Mouse (Mus musculus) liver, embryonic 14.5 days (tissue): ENCODE measurements around the gene Alg2. TPM values are rescaled to one million over a fixed set of nuclear protein-coding genes. Genes with fewer than 3 reads are reported as not detected.
A peak's percentile ranks its signal among the peaks of the same experiment; 100 is the strongest.

Source experiments
- ATAC-seq: fragments of 200-750 bp; cut with Nextera tagmentation; 2 replicates; pipeline ENCODE4 v1.8.0; 2017; ENCODE audit warnings: moderate number of reproducible peaks, mild to moderate bottlenecking, moderate library complexity; ENCODE audit not compliant: insufficient read depth
- DNase-seq, 3 experiments: peaks; one replicate each; pipeline ENCODE4 v3.0.0-alpha.2; 2012 to 2013; ENCODE audit warnings: low read depth in 3 of 3, low spot score in 3 of 3
- H3K27ac ChIP-seq: fragments of 300-500 bp; sonication (generic); 2 replicates; pipeline ENCODE4 v1.5.1; 2014; ENCODE audit warnings: moderate library complexity, mild to moderate bottlenecking, control low read depth, inconsistent platforms
- H3K27me3 ChIP-seq: fragments of 300-500 bp; sonication (generic); 2 replicates; pipeline ENCODE4 v1.6.1; 2014; ENCODE audit warnings: mild to moderate bottlenecking, low read length, moderate library complexity; ENCODE audit not compliant: control insufficient read depth, insufficient read depth
- H3K36me3 ChIP-seq: fragments of 300-500 bp; sonication (generic); replicated peaks from 2 replicates; pipeline ENCODE4 v1.6.1; 2014; ENCODE audit warnings: low read depth; ENCODE audit not compliant: control insufficient read depth, insufficient read depth
- H3K4me1 ChIP-seq, 2 experiments: fragments of 200-500 bp in 1 of 2; fragments of 300-500 bp in 1 of 2; sonication (generic) in 1 of 2; replicated peaks; 2 replicates each; pipeline ENCODE4 v1.6.1; 2012 to 2014; ENCODE audit warnings: antibody characterized with exemption in 1 of 2, inconsistent platforms in 1 of 2, low read length in 1 of 2; ENCODE audit not compliant: control insufficient read depth in 2 of 2, insufficient read depth in 2 of 2
- H3K4me2 ChIP-seq: fragments of 300-500 bp; sonication (generic); 2 replicates; pipeline ENCODE4 v1.6.1; 2014; ENCODE audit warnings: low read depth, mild to moderate bottlenecking, control low read depth, moderate library complexity
- H3K4me3 ChIP-seq, 2 experiments: fragments of 200-500 bp in 1 of 2; fragments of 300-500 bp in 1 of 2; sonication (generic) in 1 of 2; 2 replicates each; pipeline ENCODE4 v1.5.1; 2012 to 2014; ENCODE audit warnings: low read depth in 2 of 2, low read length in 2 of 2, mild to moderate bottlenecking in 2 of 2, control low read depth in 1 of 2, inconsistent platforms in 1 of 2, moderate library complexity in 1 of 2; ENCODE audit not compliant: insufficient read depth in 1 of 2
- H3K9ac ChIP-seq: fragments of 300-500 bp; sonication (generic); replicated peaks from 2 replicates; pipeline ENCODE4 v1.6.1; 2014; ENCODE audit warnings: mild to moderate bottlenecking, control low read depth, moderate library complexity
- H3K9me3 ChIP-seq: fragments of 300-500 bp; sonication (generic); 2 replicates; pipeline ENCODE4 v1.6.1; 2016; ENCODE audit warnings: low read length, mixed read lengths; ENCODE audit not compliant: control insufficient read depth
- CTCF ChIP-seq: IDR thresholded peaks from 2 replicates; pipeline ENCODE4 v1.5.1; 2016; ENCODE audit warnings: antibody characterized with exemption, low read depth, control low read depth
- EP300 ChIP-seq: IDR thresholded peaks from 2 replicates; pipeline ENCODE4 v1.6.1; 2016; ENCODE audit warnings: antibody characterized with exemption, low read depth
- WGBS: fragments of 180-500 bp; shearing (Covaris S2); extraction: QIAGEN DNeasy Blood & Tissue Kit; methylation state at CpG from one replicate; pipeline ENCODE4 v1.1.7; 2014; ENCODE audit not compliant: insufficient replicate concordance; 5-methylcytosine and 5-hydroxymethylcytosine counted together
- polyA plus RNA-seq, 2 experiments: library from polyadenylated mRNA; depleted of rRNA in 1 of 2; stranded (reverse) in 1 of 2; unstranded in 1 of 2; fragments of >200 nt; fragmentation: Nextera tagmentation in 1 of 2; extraction: Ambion mirVana in 1 of 2; gene quantifications; 2 replicates each; pipeline versions ENCODE4 v1.2.1 to v1.2.3; 2012 to 2014

Gene Alg2
- polyA plus RNA-seq, 2 experiments, result 5.9 to 12.0 TPM

DNA sequence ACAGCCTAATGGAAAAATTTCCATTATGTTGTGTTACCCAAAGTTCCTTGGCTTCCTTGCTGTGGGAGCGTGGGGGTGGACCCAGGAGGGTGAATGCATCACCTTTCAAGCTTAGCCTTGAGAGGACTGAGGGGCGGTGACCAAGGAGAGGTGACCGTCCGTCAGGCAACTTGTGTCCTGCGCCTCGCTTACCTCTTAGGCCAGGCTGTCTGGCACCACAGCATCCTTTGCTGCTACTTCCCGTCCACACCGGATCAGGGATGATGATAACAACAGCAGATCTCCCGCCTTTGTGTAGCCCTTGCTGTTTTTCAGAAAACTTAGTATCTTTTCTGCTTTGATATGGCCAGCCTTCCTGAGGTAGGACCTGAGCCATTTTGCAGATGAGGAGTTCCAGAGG, 6.4 kb upstream of the Alg2 start:
- Histone ChIP-seq H3K36me3 (peaks cover 16% of the 10 kb centered on the region), H3K27me3 (no peaks in the 10 kb centered on the region), H3K27ac (no peak overlapping the region), H3K4me3 (no peak overlapping the region), H3K9ac (no peak overlapping the region), H3K9me3 (no peaks in the 10 kb centered on the region), H3K4me1 (peaks cover 0 to 4% of the 10 kb centered on the region in 2 experiments; a peak in 1 of 4 replicates), H3K4me2 (no peak overlapping the region)
- 88% methylated on average over 9 of the region's 9 CpGs for WGBS
- DNase-seq, result no peak
- no peak for TF ChIP-seq EP300
- no peak for TF ChIP-seq CTCF
- no peak for ATAC-seq

DNA sequence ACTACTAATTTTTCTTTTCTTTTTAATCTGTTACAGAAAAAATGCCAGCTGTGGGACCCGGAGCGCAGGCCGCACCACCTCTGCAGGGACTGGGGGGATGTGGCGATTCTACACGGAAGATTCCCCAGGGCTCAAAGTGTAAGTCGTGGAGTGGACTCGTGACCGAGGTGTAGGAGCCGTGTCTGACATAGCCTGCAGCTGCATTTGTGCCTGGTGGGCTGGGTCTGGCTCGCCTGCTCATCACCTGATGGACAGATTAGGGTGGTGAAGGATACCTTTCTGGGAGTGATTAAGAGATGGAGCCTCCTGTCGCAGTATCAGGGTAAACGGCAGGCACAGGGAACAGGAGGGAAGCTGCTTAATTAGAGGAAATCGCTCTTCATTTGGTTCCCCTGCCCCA, 6.0 kb upstream of the Alg2 start:
- DNase-seq, result no peak
- ATAC-seq, result no peak
- Histone ChIP-seq H3K4me3 (no peak overlapping the region), H3K36me3 (peaks cover 16% of the 10 kb centered on the region), H3K9ac (no peak overlapping the region), H3K4me1 (peaks cover 3 to 7% of the 10 kb centered on the region in 2 experiments; a peak in 3 of 4 replicates), H3K4me2 (no peak overlapping the region), H3K27ac (no peak overlapping the region), H3K9me3 (no peaks in the 10 kb centered on the region), H3K27me3 (no peaks in the 10 kb centered on the region)
- no peak for TF ChIP-seq CTCF
- TF ChIP-seq EP300, result no peak
- 90% methylated on average over 13 of the region's 13 CpGs for WGBS

DNA sequence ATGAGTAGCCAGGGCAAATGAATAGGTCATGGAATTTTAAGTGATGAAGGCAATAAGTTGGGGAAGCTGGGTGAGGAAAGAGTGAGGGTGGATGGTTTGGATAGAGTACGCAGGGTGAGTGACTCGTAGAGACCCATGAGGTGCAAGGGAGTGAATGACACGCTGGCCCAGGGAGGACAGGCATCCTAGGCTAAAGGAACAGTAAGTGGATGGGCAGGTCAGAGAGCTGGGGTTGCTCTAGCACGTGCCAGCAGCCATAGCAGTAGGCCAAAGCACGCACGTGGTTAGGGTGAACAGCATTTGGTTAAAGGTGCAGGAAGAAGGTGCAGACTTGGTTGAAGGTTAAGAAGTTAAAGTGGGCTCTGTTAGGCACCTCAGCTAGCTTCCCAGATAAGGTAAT, 3.4 kb upstream of the Alg2 start:
- no peak overlapping the region for H3K9ac ChIP-seq

DNA sequence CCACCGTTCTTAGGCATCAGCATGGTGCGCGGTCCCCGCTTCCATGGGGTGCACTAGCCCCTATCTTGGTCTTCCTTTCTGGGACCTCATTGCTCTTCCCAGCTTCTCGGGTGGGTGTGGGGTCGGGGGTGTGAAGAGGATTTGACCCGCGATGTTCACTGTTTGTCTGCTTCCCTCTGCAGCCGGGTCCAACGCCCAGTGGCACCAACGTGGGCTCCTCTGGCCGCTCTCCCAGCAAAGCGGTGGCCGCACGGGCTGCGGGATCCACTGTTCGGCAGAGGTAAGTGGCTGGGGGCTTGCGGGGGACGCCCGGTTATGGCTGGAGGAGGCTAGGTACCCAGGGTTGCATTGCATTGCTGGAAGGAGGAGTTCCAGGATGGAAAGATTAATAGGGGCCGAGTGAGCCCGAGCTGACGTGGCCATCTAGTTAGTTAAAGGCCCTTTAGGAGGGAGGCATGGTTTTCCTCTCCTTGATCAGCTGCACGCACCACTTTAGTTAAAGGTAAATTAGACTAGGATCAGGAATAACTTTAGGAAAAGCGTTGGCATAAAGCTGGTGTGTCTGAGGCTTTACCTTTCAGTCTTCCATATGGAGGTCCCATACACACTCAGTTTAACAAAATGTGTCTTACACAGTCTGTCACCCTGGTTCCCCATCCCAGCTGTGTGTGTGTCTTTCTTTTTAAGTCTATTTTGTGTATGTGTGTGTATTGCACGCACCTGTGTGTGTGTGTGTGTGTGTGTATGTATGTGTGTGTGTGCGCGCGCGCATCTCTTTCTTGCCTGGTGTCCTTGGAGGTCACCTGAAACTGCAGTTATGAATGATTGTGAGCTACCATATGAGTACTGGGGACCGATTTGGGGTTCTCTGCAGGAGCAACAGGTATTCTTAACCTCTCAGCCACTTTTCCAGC, 854 bp upstream of the Alg2 start:
- H3K4me1 ChIP-seq, result peaks cover 11 to 14% of the 10 kb centered on the region in 2 experiments
- no peaks in the 10 kb centered on the region for H3K9me3 ChIP-seq
- TF ChIP-seq CTCF (no peak), EP300 (no peak)
- peak; percentile 24; the same call in 1 of the 2 replicates for ATAC-seq
- peak overlapping the region; percentile 91 for H3K4me2 ChIP-seq
- WGBS, result 12% methylated on average over 31 of the region's 31 CpGs
- peak overlapping the region; percentile 96 to 97 for H3K4me3 ChIP-seq
- peak overlapping the region; percentile 81 for H3K27ac ChIP-seq
- H3K36me3 ChIP-seq, result peaks cover 19% of the 10 kb centered on the region
- no peak for DNase-seq
- peak overlapping the region; percentile 69 for H3K9ac ChIP-seq
- H3K27me3 ChIP-seq, result no peaks in the 10 kb centered on the region

More for the DNA sequence above, 3.4 kb upstream of the Alg2 start:
- no peak overlapping the region for H3K4me3 ChIP-seq
- TF ChIP-seq EP300 (no peak), CTCF (no peak)
- ATAC-seq (no peak), DNase-seq (no peak)
- H3K4me1 ChIP-seq, result peaks cover 11 to 14% of the 10 kb centered on the region in 2 experiments
- 81% methylated on average over 6 of the region's 6 CpGs for WGBS
- no peak overlapping the region for H3K4me2 ChIP-seq
- peaks cover 16% of the 10 kb centered on the region for H3K36me3 ChIP-seq
- H3K9me3 ChIP-seq, result no peaks in the 10 kb centered on the region
- no peak overlapping the region for H3K27ac ChIP-seq
- no peaks in the 10 kb centered on the region for H3K27me3 ChIP-seq

DNA sequence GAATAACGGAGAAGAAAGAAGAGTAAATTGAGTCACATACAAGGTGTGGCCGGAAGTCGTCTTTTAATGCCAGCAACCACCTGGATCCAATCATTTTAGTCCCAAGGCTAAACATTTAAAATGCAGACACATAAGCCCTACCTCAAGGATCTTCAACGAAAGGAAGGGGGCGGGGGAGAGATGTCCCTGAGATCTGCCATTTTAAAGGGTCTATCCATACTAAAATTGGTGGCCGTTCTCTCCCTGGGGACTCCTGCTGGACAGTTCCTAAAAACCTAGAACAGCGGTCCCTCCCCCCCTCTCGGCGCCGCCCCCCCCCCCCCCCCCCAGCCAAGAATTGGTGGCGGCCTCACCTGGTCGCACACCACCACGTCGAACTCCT, 556 bp downstream of the Alg2 start:
- no peak for TF ChIP-seq CTCF
- no peak for TF ChIP-seq EP300
- ATAC-seq, result no peak
- peak overlapping the region; percentile 91 for H3K4me2 ChIP-seq
- peaks cover 11 to 14% of the 10 kb centered on the region in 2 experiments for H3K4me1 ChIP-seq
- no peaks in the 10 kb centered on the region for H3K27me3 ChIP-seq
- H3K4me3 ChIP-seq, result peak overlapping the region; percentile 88 to 96
- no peak for DNase-seq
- H3K9me3 ChIP-seq, result no peaks in the 10 kb centered on the region
- H3K9ac ChIP-seq, result peak overlapping the region; percentile 90
- peak overlapping the region; percentile 81 for H3K27ac ChIP-seq
- 2% methylated on average over 11 of the region's 14 CpGs for WGBS
- H3K36me3 ChIP-seq, result peaks cover 26% of the 10 kb centered on the region
